Mouse (Mus musculus) c-Kit-positive CD71-positive TER-119-positive erythroid progenitor cells, embryonic 14.5 days (primary cell): ENCODE data around the gene Cd320.
"Not testable (repeated sequence)": the region's sequence is repeated elsewhere in the genome, so short reads cannot be mapped to it uniquely, and the experiment has no call there.

ENCODE experiments used
- DNase-seq: peaks from one replicate; pipeline ENCODE4 v3.0.0-alpha.2; 2013; ENCODE audit warnings: low spot score

Gene Cd320

GRCm38 (mm10) chr17:33825462-33825861, 17.4 kb upstream of the Cd320 start:
- no peak for DNase-seq

GRCm38 (mm10) chr17:33826850-33827249, 16.0 kb upstream of the Cd320 start:
- peak; percentile 73 for DNase-seq

- DNase-seq, result no peak
Measured at GRCm38 (mm10) chr17:33828892-33829291, 14.0 kb upstream of the Cd320 start.

- DNase-seq, result no peak
Measured at GRCm38 (mm10) chr17:33829561-33829960, 13.3 kb upstream of the Cd320 start.

GRCm38 (mm10) chr17:33844196-33844595, 1.3 kb downstream of the Cd320 start:
- DNase-seq, result no peak

- DNase-seq, result no peak
Measured at GRCm38 (mm10) chr17:33848139-33848538, 5.2 kb downstream of the Cd320 start.

GRCm38 (mm10) chr17:33851331-33851730, 8.4 kb downstream of the Cd320 start:
- no peak for DNase-seq

GRCm38 (mm10) chr17:33857816-33858215, 14.9 kb downstream of the Cd320 start:
- no peak for DNase-seq

GRCm38 (mm10) chr17:33865330-33866030, 22.6 kb downstream of the Cd320 start:
- peak; percentile 81 for DNase-seq

- not testable (repeated sequence) for DNase-seq
Measured at GRCm38 (mm10) chr17:33873537-33873936, 30.6 kb downstream of the Cd320 start, which contains the start of gene Gm7029. Gene Gm7029, plus strand, starts transcription at chr17:33873837.

GRCm38 (mm10) chr17:33874411-33874810, 31.5 kb downstream of the Cd320 start:
- no peak for DNase-seq

GRCm38 (mm10) chr17:33875797-33876196, 32.9 kb downstream of the Cd320 start:
- DNase-seq, result not testable (repeated sequence)

- not testable (repeated sequence) for DNase-seq
Measured at GRCm38 (mm10) chr17:33884320-33884719, 41.4 kb downstream of the Cd320 start.

- not testable (repeated sequence) for DNase-seq
Measured at GRCm38 (mm10) chr17:33887802-33888201, 44.9 kb downstream of the Cd320 start.

- DNase-seq, result not testable (repeated sequence)
Measured at GRCm38 (mm10) chr17:33888230-33888629, 45.3 kb downstream of the Cd320 start.

GRCm38 (mm10) chr17:33889941-33890532, 47.1 kb downstream of the Cd320 start:
- not testable (repeated sequence) for DNase-seq

GRCm38 (mm10) chr17:33890533-33891059, 47.7 kb downstream of the Cd320 start, which contains the start of gene Kifc1:
Gene Kifc1, minus strand, starts transcription at chr17:33890661.
- peak; percentile 99 for DNase-seq

GRCm38 (mm10) chr17:33891357-33891756, 48.5 kb downstream of the Cd320 start:
- no peak for DNase-seq

GRCm38 (mm10) chr17:33891892-33892291, 49.0 kb downstream of the Cd320 start:
- not testable (repeated sequence) for DNase-seq

GRCm38 (mm10) chr17:33892429-33892828, 49.5 kb downstream of the Cd320 start:
- DNase-seq, result no peak

GRCm38 (mm10) chr17:33893011-33893410, 50.1 kb downstream of the Cd320 start:
- DNase-seq, result not testable (repeated sequence)

GRCm38 (mm10) chr17:33897114-33897794, 54.4 kb downstream of the Cd320 start:
- DNase-seq, result peak; percentile 83

GRCm38 (mm10) chr17:33898193-33898592, 55.3 kb downstream of the Cd320 start:
- not testable (repeated sequence) for DNase-seq
